In the genomic region with DNA sequence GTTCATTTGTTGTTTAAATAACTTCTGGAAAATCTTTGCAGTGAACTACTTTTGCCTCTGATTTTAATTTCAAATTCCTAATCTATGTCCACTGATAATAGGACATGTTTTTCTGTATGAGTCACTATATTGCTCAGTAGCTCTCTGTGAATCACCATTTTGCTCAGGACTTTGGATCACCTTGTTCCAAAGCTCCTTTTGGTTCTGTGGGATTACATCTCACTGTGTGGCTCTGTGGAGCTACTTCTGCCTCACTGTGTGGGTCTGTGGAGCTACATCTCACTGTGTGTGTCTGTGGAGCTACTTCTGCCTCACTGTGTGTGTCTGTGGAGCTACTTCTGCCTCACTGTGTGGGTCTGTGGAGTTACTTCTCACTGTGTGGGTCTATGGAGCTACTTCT, we compare ENCODE assay signal across 17 mouse cellular contexts.
DNase-seq lines count a peak whose midpoint lies in the region; ATAC-seq and TF ChIP-seq lines count a peak whose summit lies in the region.
"Had no signal": no experiment of that assay in that cellular context is flagged by ENCODE, and none has a peak within 500 bp of the region (broad histone marks: within the 10 kb centered on the region; RNA-seq: fewer than 3 reads in every experiment).

No protein-coding gene starts in this region.

- POLR2A ChIA-PET in Patski (lab: Charles Lee): no interaction called here

- intact Hi-C loops in gastrocnemius, postnatal 36 days (cut with DNase I): no loop called here

- in situ Hi-C loops in Patski (cut with MboI; ENCODE audit: low pct_unique_long_range_greater_than_20kb): loop anchor here (10.0 kb wide), 1 partner anchor 83 kb away; no protein-coding TSS in a partner anchor

- CTCF ChIA-PET in Patski (lab: Charles Lee): no interaction called here

- peak; percentile 5 for DNase-seq in adrenal gland, adult 2 months
- DNase-seq in adrenal gland, postnatal 4 days (ENCODE audit: low spot score in 2 of 2): no peak
- peak; percentile 36 for DNase-seq in Muller cell, postnatal 12 days (ENCODE audit: inconsistent ontology term)
- no peak for DNase-seq in Patski (ENCODE audit: low read depth, low spot score)
- no peak for DNase-seq in gastrocnemius, postnatal 36 days
- DNase-seq: adrenal gland, postnatal 10 days; adrenal gland, postnatal 36 days; cerebellum, adult 11-12 months; cerebellum, adult 2 months; cerebellum, adult 9-10 months; cerebellum, postnatal 10 days; cerebellum, postnatal 25 days had no signal

- TF ChIP-seq CTCF in Patski (IDR thresholded peaks at IDR 0.05): no peak

- H3K27me3 ChIP-seq in Patski: peaks cover 16% of the 10 kb centered on the region
- H3K27me3 ChIP-seq: embryonic facial prominence, embryonic 12.5 days; forebrain, embryonic 12.5 days had no signal

- ATAC-seq in Patski: peak; percentile 69
- ATAC-seq in erythroblast, adult 5-6 weeks (replicated peaks; ENCODE audit: low FRiP score, poor library complexity, severe bottlenecking): no peak
- ATAC-seq: forebrain, embryonic 14.5 days; forebrain, embryonic 16.5 days had no signal

Comparison
In these comparisons a context has a peak if more than half of its experiments do, and no peak if none do; other contexts are left out.
1. DNase-seq: peak in adrenal gland, adult 2 months (single experiment) and Muller cell, postnatal 12 days (single experiment); none in adrenal gland, postnatal 4 days (0 of 2), Patski (single experiment) and gastrocnemius, postnatal 36 days (0 of 2).